Mouse (Mus musculus): Measurements from ENCODE around the gene Krt42.

- TF ChIP-seq POLR2A (IDR thresholded peaks at IDR 0.05; ENCODE audit: extremely low read depth, insufficient read depth, low read length) (no peak), CTCF (IDR thresholded peaks at IDR 0.05; ENCODE audit: extremely low read depth, insufficient read depth, low read length) (no peak)
These were observed 5.0 kb upstream of the Krt42 start for GRCm38 (mm10) chr11:100274719-100275118.

Data from cortical plate, adult 2 months (tissue).